Mouse (Mus musculus): ENCODE measurements around the gene Prkca. TPM values are rescaled to one million over a fixed set of nuclear protein-coding genes. Genes with fewer than 3 reads are reported as not detected.

Gene Prkca
- total RNA-seq, 4 experiments from 2014 or later = 201 to 232 (median 220) TPM

DNA sequence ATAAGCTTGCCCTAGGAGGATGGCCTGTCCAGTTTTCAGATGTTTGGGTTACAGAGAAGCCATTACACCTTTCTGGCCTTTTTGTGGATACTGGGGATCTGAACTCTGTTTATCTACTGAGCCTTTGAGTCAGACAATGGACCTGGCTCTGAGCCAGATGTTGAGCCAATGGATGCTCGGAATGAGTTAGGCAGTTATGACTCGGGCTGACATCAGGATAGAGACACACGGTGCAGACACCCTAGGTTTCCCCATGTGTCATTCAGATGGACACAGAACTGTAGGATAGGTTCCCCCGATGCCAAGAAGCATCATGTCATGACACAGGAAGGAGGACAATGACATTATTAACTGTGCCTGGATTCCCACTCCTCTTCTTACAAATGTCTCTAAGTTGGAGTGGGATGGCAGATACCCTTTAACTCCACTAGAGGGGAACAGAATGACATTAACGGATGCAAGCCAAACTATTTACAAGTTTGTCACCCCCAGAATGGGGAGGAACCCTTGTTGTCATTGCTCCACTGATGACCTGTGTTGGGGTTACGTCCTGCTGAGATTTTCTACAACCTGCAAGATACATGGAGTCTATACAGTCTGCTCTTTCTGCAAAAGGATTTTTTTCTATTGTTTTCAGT, 271.0 kb downstream of the Prkca start:
- DNase-seq (ENCODE audit: low spot score in 2 of 2) = no peak

- no peak for DNase-seq (ENCODE audit: low spot score in 2 of 2)
Measured at GRCm38 (mm10) chr11:108071230-108071629, 272.5 kb downstream of the Prkca start.

DNA sequence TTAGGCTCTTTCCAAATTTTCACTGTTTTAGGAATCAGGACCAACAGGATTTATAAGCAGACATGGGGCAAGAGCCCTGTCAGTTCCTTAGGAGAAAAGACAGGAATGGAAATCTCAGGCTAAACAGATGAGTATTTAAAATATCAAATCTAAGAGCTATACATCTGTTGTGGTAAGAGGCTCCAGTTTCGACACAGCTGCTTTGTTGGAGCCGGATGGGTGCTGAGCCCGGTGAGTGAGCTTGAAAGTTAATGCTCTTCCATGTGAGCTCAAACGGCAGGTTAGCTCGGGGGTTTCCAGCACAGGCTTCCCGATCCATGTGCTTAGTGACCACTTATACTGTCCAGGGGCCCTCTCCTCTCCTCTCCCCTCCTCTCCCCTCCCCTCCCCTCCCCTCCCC, 273.7 kb downstream of the Prkca start:
- DNase-seq (ENCODE audit: low spot score in 2 of 2) = no peak

DNA sequence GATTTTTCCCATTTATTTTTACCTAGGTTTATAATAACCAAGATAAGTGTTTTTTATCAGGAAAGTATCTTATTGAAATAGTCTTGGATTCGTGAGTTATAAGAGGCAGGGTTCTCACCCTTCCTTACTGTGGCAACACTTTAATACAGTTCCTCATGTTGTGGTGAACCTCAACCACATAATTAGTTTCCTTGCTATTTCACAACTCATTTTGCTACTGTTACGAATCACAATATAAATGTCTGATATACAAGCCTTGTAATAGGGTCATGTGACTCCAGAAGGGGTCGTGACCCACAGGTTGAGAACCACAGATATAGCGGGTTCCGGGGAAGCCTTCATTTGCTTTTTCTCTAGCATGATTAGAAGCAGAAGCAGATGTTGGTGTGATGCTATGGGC, 275.3 kb downstream of the Prkca start:
- DNase-seq (ENCODE audit: low spot score in 2 of 2) = no peak

DNA sequence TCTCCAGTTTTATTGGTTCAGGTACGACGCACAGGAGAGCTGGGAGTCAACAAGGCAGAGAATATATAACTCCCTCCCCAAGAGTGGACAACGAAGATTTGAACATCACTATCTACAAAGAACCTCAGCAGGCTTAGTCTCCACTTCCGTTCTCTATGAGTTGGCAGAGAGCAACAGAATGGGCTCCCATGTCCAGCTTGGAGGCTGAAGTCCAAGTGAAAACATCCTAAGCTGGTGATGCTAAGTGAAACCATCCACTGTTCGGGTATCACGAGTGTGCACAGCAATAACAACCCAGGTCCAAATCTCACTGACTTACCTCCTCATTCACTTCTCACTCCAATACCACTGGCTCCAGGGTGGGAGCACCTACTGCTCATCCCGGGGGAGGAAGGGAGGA, 276.6 kb downstream of the Prkca start:
- no peak for DNase-seq (ENCODE audit: low spot score in 2 of 2)

- DNase-seq (ENCODE audit: low spot score in 2 of 2) = peak in 1 of 2 experiments; percentile 35
Measured at GRCm38 (mm10) chr11:108064401-108064800, 279.3 kb downstream of the Prkca start.

- no peak for DNase-seq (ENCODE audit: low spot score in 2 of 2)
Measured at GRCm38 (mm10) chr11:108063096-108063495, 280.6 kb downstream of the Prkca start.

DNA sequence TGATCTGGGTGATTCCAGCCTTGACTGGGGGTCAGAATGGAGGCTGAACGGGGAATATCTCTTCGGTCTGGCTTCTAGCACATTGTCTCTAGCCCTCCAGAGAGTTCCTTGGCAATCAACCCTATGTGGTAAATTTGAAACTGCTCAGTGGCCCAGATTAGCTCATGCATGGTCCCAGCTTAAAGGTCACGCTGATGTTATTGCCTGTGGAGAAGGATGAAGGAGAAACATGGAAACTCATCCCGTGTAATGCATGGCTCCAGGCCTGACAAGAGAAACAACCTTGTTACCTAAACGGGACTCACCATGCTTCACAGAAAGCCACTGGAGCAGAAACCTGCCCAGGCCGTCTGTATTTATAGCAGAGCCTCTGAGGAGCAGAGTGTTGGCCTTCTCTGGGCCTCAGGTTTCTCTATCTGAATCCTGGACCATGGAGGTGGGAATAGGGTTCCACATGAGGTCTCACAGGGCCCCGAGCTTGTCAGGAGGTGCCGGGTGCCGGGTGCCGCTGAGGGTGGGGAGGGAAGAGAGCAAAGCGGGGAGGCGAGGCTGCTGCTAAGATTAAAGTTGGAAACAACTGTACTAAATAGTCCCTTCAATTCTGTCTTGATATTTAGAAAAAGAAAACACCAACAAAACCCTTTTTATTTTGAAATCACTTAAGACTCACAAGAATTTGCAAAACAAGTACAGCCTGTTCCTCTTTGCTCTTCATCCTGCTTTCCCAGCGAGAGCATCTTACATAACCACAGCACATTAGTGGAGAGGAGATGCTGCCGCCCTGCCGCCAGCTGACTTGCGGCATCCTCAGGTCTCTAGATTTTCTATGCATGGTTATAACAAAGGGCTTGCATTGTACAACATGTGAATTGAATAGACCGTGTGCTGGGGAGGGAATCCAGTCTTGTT, 281.9 kb downstream of the Prkca start:
- peak; percentile 56 to 62 for DNase-seq (ENCODE audit: low spot score in 2 of 2)

GRCm38 (mm10) chr11:108057138-108057537, 286.6 kb downstream of the Prkca start:
- no peak for DNase-seq (ENCODE audit: low spot score in 2 of 2)

- no peak for DNase-seq (ENCODE audit: low spot score in 2 of 2)
Measured at GRCm38 (mm10) chr11:108054647-108055046, 289.1 kb downstream of the Prkca start.

GRCm38 (mm10) chr11:108053746-108054145, 290.0 kb downstream of the Prkca start:
- DNase-seq (ENCODE audit: low spot score in 2 of 2) = no peak

DNA sequence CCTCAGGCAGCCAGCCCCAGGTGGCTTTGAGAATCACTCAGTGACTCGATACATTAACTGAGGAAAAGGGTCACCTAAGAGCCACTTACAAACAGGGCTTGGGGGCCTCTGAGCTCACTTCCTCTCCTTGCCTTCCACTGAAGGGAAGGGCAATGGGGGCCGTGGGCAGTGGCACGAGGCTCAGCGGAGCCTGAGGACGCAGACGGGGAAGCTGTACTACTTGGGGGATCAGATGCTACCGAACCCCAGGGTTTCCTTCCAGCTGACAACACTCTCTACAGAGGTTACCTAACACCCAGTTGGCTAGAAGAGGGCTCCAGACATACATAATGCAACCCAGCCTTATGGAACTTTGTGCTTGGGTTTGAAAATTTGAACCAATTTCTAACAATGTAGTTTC, 302.1 kb downstream of the Prkca start:
- DNase-seq (ENCODE audit: low spot score in 2 of 2) = no peak

DNA sequence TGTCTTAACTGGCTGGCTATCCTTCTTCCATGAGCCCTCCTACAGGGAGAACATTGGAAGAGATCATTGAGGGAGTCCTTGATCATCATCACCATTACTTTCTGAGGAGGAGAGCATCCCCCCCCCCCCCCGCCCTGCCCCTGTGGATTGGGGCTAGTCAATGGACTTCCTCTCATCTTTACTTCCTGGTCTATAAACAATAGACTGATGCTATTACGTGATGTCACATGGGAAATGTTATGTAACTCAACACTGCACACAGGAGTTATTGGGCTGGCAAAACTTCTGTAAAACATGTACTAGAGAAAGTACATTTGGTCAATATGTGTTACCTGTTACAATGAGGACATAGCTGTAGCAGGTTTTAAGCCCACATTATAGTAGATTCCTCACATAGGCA, 302.9 kb downstream of the Prkca start:
- DNase-seq (ENCODE audit: low spot score in 2 of 2) = no peak

DNA sequence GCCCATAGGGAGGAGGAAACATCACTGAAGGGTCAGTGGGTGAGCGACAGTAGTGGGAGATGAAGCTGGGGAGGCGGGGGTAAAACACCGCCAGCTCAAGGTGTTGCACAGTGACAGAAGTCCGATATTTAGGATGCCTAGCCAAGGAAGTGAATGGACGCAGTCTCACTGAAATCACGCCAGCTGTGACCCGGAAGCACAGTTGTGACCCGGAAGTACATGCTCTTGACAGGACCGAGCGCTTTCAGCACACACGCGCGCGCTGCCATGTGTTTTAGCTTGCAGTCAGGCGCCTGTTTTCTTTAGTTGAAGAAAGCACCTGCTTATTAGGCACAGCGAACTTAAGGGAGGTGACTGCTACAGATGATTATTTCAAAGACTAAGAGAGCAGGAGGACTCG, 304.0 kb downstream of the Prkca start:
- DNase-seq (ENCODE audit: low spot score in 2 of 2) = no peak

- no peak for DNase-seq (ENCODE audit: low spot score in 2 of 2)
Measured at GRCm38 (mm10) chr11:108038989-108039388, 304.7 kb downstream of the Prkca start.

- DNase-seq (ENCODE audit: low spot score in 2 of 2) = no peak
Measured at GRCm38 (mm10) chr11:108036339-108036738, 307.4 kb downstream of the Prkca start.

DNA sequence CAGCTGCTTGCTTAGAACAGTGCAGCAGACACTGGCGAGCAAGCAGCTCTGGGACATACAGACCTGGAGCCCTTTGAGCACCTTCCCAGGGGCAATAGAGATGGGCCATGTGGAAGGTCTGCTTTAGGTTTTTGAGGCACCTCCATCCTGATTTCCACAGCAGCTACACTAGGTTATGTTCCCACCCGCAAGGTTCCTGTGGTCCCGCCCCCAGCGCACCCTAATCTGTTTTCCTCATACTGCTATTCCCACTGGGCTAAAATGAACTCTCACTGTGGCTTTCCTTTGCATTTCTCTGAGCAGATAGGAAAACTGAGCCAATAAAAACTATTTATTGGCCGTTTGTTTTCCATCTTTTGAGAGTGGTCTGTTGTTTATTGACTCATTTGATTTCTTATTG, 308.0 kb downstream of the Prkca start:
- no peak for DNase-seq (ENCODE audit: low spot score in 2 of 2)

- DNase-seq (ENCODE audit: low spot score in 2 of 2) = no peak
Measured at GRCm38 (mm10) chr11:108034376-108034775, 309.4 kb downstream of the Prkca start.

DNA sequence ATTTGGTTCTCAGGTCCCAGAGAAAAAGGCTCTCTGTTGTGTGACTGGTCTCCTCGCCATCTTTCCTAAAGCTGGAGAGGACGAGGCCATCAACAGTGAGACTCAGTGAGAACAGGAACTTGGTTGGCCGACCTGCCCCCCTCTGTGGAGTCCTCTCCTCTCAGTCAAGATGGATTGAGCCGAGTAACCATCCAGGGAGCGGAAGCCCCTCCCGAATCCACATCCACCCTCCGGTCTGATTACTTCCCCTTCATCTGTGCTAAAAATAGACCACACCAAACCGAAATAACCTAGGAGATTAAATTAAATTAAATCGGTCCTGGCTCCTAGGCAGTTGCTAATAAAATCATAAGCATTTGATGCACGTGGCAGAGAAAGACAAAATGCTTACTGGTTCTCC, 311.2 kb downstream of the Prkca start:
- DNase-seq (ENCODE audit: low spot score in 2 of 2) = no peak

DNA sequence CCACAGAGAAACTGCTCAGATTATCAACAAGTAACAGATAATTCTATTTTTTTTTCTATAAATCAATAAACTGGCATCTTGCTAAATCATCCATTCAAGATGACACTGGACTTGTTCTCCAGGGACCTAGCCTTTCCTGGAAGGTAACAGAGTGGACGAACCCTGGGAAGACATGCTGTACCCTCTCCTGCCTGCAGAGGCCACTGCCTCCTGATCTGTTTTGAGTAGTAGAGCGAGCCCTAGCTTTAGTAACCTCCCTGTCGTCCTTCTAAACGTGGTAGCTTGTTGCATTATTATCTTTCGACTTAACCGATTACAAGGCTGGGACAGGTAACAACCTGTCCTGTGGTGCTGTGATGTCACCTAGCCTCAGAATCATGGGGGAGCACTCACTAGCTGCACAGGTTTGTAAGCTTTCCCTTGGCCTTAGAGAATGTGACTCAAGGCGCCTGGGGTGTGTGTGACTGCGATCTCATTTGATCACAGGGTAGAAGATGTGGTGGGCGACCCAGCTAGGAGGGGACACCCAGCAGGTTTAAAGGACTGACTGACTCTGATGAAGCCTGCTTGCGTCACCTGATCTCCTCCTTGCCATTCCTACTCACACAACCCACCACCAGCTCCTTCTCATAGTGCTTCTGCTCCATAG, 312.6 kb downstream of the Prkca start:
- peak in 1 of 2 experiments; percentile 69 for DNase-seq (ENCODE audit: low spot score in 2 of 2)

DNA sequence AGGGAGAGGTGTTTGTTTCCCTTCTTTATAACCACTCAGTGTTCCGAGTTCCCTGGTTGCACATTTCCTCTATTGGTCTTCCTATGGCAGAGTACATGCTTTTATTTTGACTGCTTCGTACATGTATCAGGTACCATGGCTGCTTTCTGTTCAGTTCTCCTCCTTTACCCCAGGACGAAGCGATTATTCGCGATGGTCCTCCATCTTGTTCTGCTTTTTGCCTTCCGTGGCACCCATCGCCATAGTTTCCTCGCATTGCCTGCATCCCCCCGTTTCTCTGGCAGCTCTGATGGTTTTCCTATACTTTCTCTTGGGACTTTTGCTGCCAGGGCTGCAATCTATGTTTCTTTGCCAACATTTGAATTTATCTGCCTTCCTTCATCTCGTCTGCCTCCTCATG, 314.4 kb downstream of the Prkca start:
- DNase-seq (ENCODE audit: low spot score in 2 of 2) = no peak

- no peak for DNase-seq (ENCODE audit: low spot score in 2 of 2)
Measured at GRCm38 (mm10) chr11:108028398-108028797, 315.3 kb downstream of the Prkca start.
